Mouse (Mus musculus): ENCODE data around the gene Gng3.
"Not testable (repeated sequence)": the region's sequence is repeated elsewhere in the genome, so short reads cannot be mapped to it uniquely, and the experiment has no call there.

The Gng3 gene

GRCm38 (mm10) chr19:8839103-8839907 is at the start of gene Gng3:
Gene Gng3 (minus strand): TSS chr19:8839194.
- in situ Hi-C loops (cut with MboI) = no loop called here

GRCm38 (mm10) chr19:8887585-8888463 is 48.8 kb upstream of the Gng3 start:
- in situ Hi-C loops (cut with MboI) = no loop called here

- in situ Hi-C loops (cut with MboI) = no loop called here
These were observed 48.1 kb upstream of the Gng3 start for GRCm38 (mm10) chr19:8886916-8887584.

- in situ Hi-C loops (cut with MboI) = no loop called here
These were observed 44.6 kb upstream of the Gng3 start, which contains the start of the genes Lbhd1 and Gm49403 for GRCm38 (mm10) chr19:8883616-8884015. Gene Lbhd1 (plus strand): TSS chr19:8883732. Gene Gm49403 (plus strand): TSS chr19:8883930.

GRCm38 (mm10) chr19:8881034-8881392 is 42.0 kb upstream of the Gng3 start:
- in situ Hi-C loops (cut with MboI) = no loop called here

- in situ Hi-C loops (cut with MboI) = no loop called here
These were observed 41.5 kb upstream of the Gng3 start, which contains the start of gene Uqcc3 for GRCm38 (mm10) chr19:8880311-8881033. Gene Uqcc3 (minus strand): TSS chr19:8880923.

- in situ Hi-C loops (cut with MboI) = no loop called here
These were observed 36.0 kb upstream of the Gng3 start for GRCm38 (mm10) chr19:8875031-8875430.

- in situ Hi-C loops (cut with MboI) = no loop called here
These were observed 33.4 kb upstream of the Gng3 start for GRCm38 (mm10) chr19:8872266-8872840.

- in situ Hi-C loops (cut with MboI) = no loop called here
These were observed 32.5 kb upstream of the Gng3 start, which contains the start of gene Ubxn1 for GRCm38 (mm10) chr19:8871267-8872186. Gene Ubxn1 (plus strand): TSS chr19:8871496.

GRCm38 (mm10) chr19:8870838-8871237 is 31.8 kb upstream of the Gng3 start:
- in situ Hi-C loops (cut with MboI) = no loop called here

- in situ Hi-C loops (cut with MboI) = not testable (repeated sequence)
These were observed 31.4 kb upstream of the Gng3 start for GRCm38 (mm10) chr19:8870381-8870780.

GRCm38 (mm10) chr19:8864265-8864664 is 25.3 kb upstream of the Gng3 start:
- in situ Hi-C loops (cut with MboI) = no loop called here

GRCm38 (mm10) chr19:8859018-8859417 is 20.0 kb upstream of the Gng3 start:
- in situ Hi-C loops (cut with MboI) = no loop called here

GRCm38 (mm10) chr19:8857689-8858088 is 18.7 kb upstream of the Gng3 start:
- in situ Hi-C loops (cut with MboI) = no loop called here

- in situ Hi-C loops (cut with MboI) = loop anchor here (5.0 kb wide), 1 partner anchor 259 kb away; no protein-coding TSS in a partner anchor
These were observed 14.1 kb upstream of the Gng3 start for GRCm38 (mm10) chr19:8853117-8853516.

- in situ Hi-C loops (cut with MboI) = loop anchor here (5.0 kb wide), 1 partner anchor 260 kb away; no protein-coding TSS in a partner anchor
These were observed 13.4 kb upstream of the Gng3 start for GRCm38 (mm10) chr19:8852236-8852928.

GRCm38 (mm10) chr19:8851639-8852038 is 12.6 kb upstream of the Gng3 start:
- in situ Hi-C loops (cut with MboI) = loop anchor here (5.0 kb wide), 1 partner anchor 261 kb away; no protein-coding TSS in a partner anchor

- in situ Hi-C loops (cut with MboI) = loop anchor here (5.0 kb wide), 1 partner anchor 262 kb away; no protein-coding TSS in a partner anchor
These were observed 11.5 kb upstream of the Gng3 start, which contains the start of gene Lrrn4cl for GRCm38 (mm10) chr19:8850402-8850901. Gene Lrrn4cl (plus strand): TSS chr19:8850768.

GRCm38 (mm10) chr19:8848356-8848755 is 9.4 kb upstream of the Gng3 start:
- in situ Hi-C loops (cut with MboI) = no loop called here

Data from mature B cell (primary cell).